ENCODE assay signal across 27 mouse cellular contexts in genomic region chr10:69650074-69650473, GRCm38 (mm10).
DNase-seq lines count a peak whose midpoint lies in the region; ATAC-seq lines count a peak whose summit lies in the region.
"Had no signal": no experiment of that assay in that cellular context is flagged by ENCODE, and none has a peak within 500 bp of the region (broad histone marks: within the 10 kb centered on the region; RNA-seq: fewer than 3 reads in every experiment).

No protein-coding gene starts in this region.

- H3K4me2 ChIP-seq in midbrain, embryonic 15.5 days, result no peak overlapping the region
- no peak overlapping the region for H3K4me2 ChIP-seq in midbrain, embryonic 16.5 days (ENCODE audit: low read length)
- no peak overlapping the region for H3K4me2 ChIP-seq in neural tube, embryonic 15.5 days
- H3K4me2 ChIP-seq: forebrain, embryonic 13.5 days; heart, embryonic 13.5 days; intestine, embryonic 15.5 days; limb, embryonic 13.5 days; liver, embryonic 11.5 days; lung, embryonic 15.5 days; neural tube, embryonic 12.5 days had no signal

- no peak overlapping the region for H3K9ac ChIP-seq in midbrain, embryonic 15.5 days
- no peak overlapping the region for H3K9ac ChIP-seq in midbrain, embryonic 16.5 days (ENCODE audit: low read depth, low read length)
- no peak overlapping the region for H3K9ac ChIP-seq in neural tube, embryonic 15.5 days (replicated peaks)
- H3K9ac ChIP-seq: forebrain, embryonic 13.5 days; heart, embryonic 13.5 days; intestine, embryonic 15.5 days; limb, embryonic 13.5 days; lung, embryonic 15.5 days; neural tube, embryonic 12.5 days had no signal

- DNase-seq in embryo, embryonic 10 days (ENCODE audit: low spot score), result peak; percentile 62
- DNase-seq in embryo, embryonic 9.5 days (ENCODE audit: extremely low spot score), result no peak
- peak; percentile 19 to 29 for DNase-seq in kidney, postnatal 4 days
- DNase-seq in kidney, adult 8-10 months, result no peak
- DNase-seq in lung, postnatal 10 days, result no peak
- DNase-seq: adrenal gland, postnatal 14 days; cerebellum, adult 11 months; cerebellum, adult 9-10 months; gastrocnemius, postnatal 10 days; heart, postnatal 10 days; kidney, adult 9 months; lung, postnatal 36 days; retina, postnatal 1 day; right cerebral cortex, postnatal 14 days had no signal

- no peak for ATAC-seq in midbrain, embryonic 15.5 days (replicated peaks)
- no peak for ATAC-seq in midbrain, embryonic 16.5 days
- no peak for ATAC-seq in neural tube, embryonic 15.5 days (ENCODE audit: low FRiP score)
- ATAC-seq: forebrain, embryonic 13.5 days; hindbrain, embryonic 16.5 days; intestine, embryonic 15.5 days; Patski had no signal

- H3K9me3 ChIP-seq in midbrain, embryonic 15.5 days, result no peaks in the 10 kb centered on the region
- no peaks in the 10 kb centered on the region for H3K9me3 ChIP-seq in midbrain, embryonic 16.5 days (replicated peaks; ENCODE audit: control insufficient read depth, low read length, poor library complexity, severe bottlenecking)
- H3K9me3 ChIP-seq in neural tube, embryonic 15.5 days (replicated peaks), result no peaks in the 10 kb centered on the region
- H3K9me3 ChIP-seq: forebrain, embryonic 13.5 days; heart, embryonic 13.5 days; intestine, embryonic 15.5 days; limb, embryonic 13.5 days; lung, embryonic 15.5 days; neural tube, embryonic 12.5 days had no signal

- H3K27ac ChIP-seq in midbrain, embryonic 15.5 days, result peak overlapping the region; percentile 38; the same call in 1 of the 2 replicates
- H3K27ac ChIP-seq in midbrain, embryonic 16.5 days (ENCODE audit: low read length), result no peak overlapping the region
- 0 out of 2 replicates have a peak overlapping the region, but pooled peaks have one; percentile 23 for H3K27ac ChIP-seq in neural tube, embryonic 15.5 days (replicated peaks)
- H3K27ac ChIP-seq: forebrain, embryonic 13.5 days; heart, embryonic 13.5 days; intestine, embryonic 15.5 days; left cerebral cortex, adult 2 months; limb, embryonic 13.5 days; lung, embryonic 15.5 days; neural tube, embryonic 12.5 days had no signal

- H3K4me1 ChIP-seq in midbrain, embryonic 15.5 days, result peaks cover 39% of the 10 kb centered on the region
- H3K4me1 ChIP-seq in midbrain, embryonic 16.5 days (ENCODE audit: control insufficient read depth, insufficient read depth, low read length), result peaks cover 34% of the 10 kb centered on the region
- peaks cover 36% of the 10 kb centered on the region for H3K4me1 ChIP-seq in neural tube, embryonic 15.5 days

- WGBS in midbrain, embryonic 15.5 days, result 33% methylated on average over 4 of the region's 4 CpGs
- 37% methylated on average over 4 of the region's 4 CpGs for whole genome bisulfite sequencing in midbrain, embryonic 16.5 days
- 41% methylated on average over 4 of the region's 4 CpGs for WGBS in neural tube, embryonic 15.5 days

- H3K36me3 ChIP-seq in midbrain, embryonic 15.5 days (replicated peaks), result no peaks in the 10 kb centered on the region
- no peaks in the 10 kb centered on the region for H3K36me3 ChIP-seq in midbrain, embryonic 16.5 days (ENCODE audit: control insufficient read depth, insufficient read depth, low read length)
- no peaks in the 10 kb centered on the region for H3K36me3 ChIP-seq in neural tube, embryonic 15.5 days
- H3K36me3 ChIP-seq: heart, embryonic 13.5 days; intestine, embryonic 15.5 days; limb, embryonic 13.5 days; lung, embryonic 15.5 days; neural tube, embryonic 12.5 days had no signal

- no peaks in the 10 kb centered on the region for H3K27me3 ChIP-seq in midbrain, embryonic 15.5 days (replicated peaks)
- H3K27me3 ChIP-seq in midbrain, embryonic 16.5 days (ENCODE audit: control insufficient read depth, insufficient read depth, low read depth, low read length), result no peaks in the 10 kb centered on the region
- H3K27me3 ChIP-seq in neural tube, embryonic 15.5 days (replicated peaks), result no peaks in the 10 kb centered on the region
- H3K27me3 ChIP-seq: forebrain, embryonic 13.5 days; heart, embryonic 13.5 days; intestine, embryonic 15.5 days; limb, embryonic 13.5 days; lung, embryonic 15.5 days; neural tube, embryonic 12.5 days; Patski had no signal

- no peak overlapping the region for H3K4me3 ChIP-seq in midbrain, embryonic 15.5 days
- H3K4me3 ChIP-seq in midbrain, embryonic 16.5 days (ENCODE audit: low read depth, low read length), result no peak overlapping the region
- H3K4me3 ChIP-seq in neural tube, embryonic 15.5 days (replicated peaks), result no peak overlapping the region
- H3K4me3 ChIP-seq: forebrain, embryonic 13.5 days; heart, embryonic 13.5 days; intestine, embryonic 15.5 days; left cerebral cortex, adult 2 months; limb, embryonic 13.5 days; lung, embryonic 15.5 days; neural tube, embryonic 12.5 days had no signal

Comparison
In these comparisons a context has a peak if more than half of its experiments do, and no peak if none do; other contexts are left out.
1. DNase-seq: peak in embryo, embryonic 10 days (single experiment) and kidney, postnatal 4 days (2 of 2); none in embryo, embryonic 9.5 days (single experiment), kidney, adult 8-10 months (0 of 2) and lung, postnatal 10 days (single experiment).